Mouse (Mus musculus) liver, embryonic 11.5 days (tissue): ENCODE measurements around the gene Snx21. TPM values are rescaled to one million over a fixed set of nuclear protein-coding genes. Genes with fewer than 3 reads are reported as not detected.
"Not testable (repeated sequence)": the region's sequence is repeated elsewhere in the genome, so short reads cannot be mapped to it uniquely, and the experiment has no call there.

Experiments used
- ATAC-seq: fragments of 200-750 bp; cut with Nextera tagmentation; replicated peaks from 2 replicates; pipeline ENCODE4 v1.8.0; 2017; ENCODE audit warnings: moderate number of reproducible peaks, mild to moderate bottlenecking, moderate TSS enrichment, moderate library complexity; ENCODE audit not compliant: low FRiP score
- DNase-seq: peaks from one replicate; pipeline ENCODE4 v3.0.0-alpha.2; 2017; ENCODE audit warnings: low spot score
- H3K27ac ChIP-seq: fragments of 300-500 bp; sonication (generic); 2 replicates; pipeline ENCODE4 v1.5.1; 2014; ENCODE audit warnings: mild to moderate bottlenecking, low read depth, low read length, control low read depth
- H3K27me3 ChIP-seq: fragments of 300-500 bp; sonication (generic); replicated peaks from 2 replicates; pipeline ENCODE4 v1.6.1; 2014; ENCODE audit warnings: low read length, mixed read lengths; ENCODE audit not compliant: control insufficient read depth, insufficient read depth
- H3K36me3 ChIP-seq: fragments of 300-500 bp; sonication (generic); 2 replicates; pipeline ENCODE4 v1.6.1; 2014; ENCODE audit warnings: mild to moderate bottlenecking, low read length, moderate library complexity, mixed read lengths; ENCODE audit not compliant: control insufficient read depth, insufficient read depth
- H3K4me1 ChIP-seq: fragments of 300-500 bp; sonication (generic); replicated peaks from 2 replicates; pipeline ENCODE4 v1.6.1; 2014; ENCODE audit warnings: low read length, mixed read lengths; ENCODE audit not compliant: control insufficient read depth, insufficient read depth
- H3K4me2 ChIP-seq: fragments of 300-500 bp; sonication (generic); 2 replicates; pipeline ENCODE4 v1.6.1; 2014; ENCODE audit warnings: mild to moderate bottlenecking, control low read depth, moderate library complexity
- H3K4me3 ChIP-seq: fragments of 300-500 bp; sonication (generic); 2 replicates; pipeline ENCODE4 v1.5.1; 2014; ENCODE audit warnings: low read depth, low read length, control low read depth
- H3K9ac ChIP-seq: fragments of 300-500 bp; sonication (generic); 2 replicates; pipeline ENCODE4 v1.6.1; 2014; ENCODE audit warnings: low read depth, low read length, control low read depth
- H3K9me3 ChIP-seq: fragments of 300-500 bp; sonication (generic); 2 replicates; pipeline ENCODE4 v1.6.1; 2016; ENCODE audit warnings: low read length, inconsistent platforms, mixed read lengths; ENCODE audit not compliant: control insufficient read depth
- WGBS: fragments of 180-500 bp; shearing (Covaris S2); extraction: QIAGEN DNeasy Blood & Tissue Kit; methylation state at CpG from one replicate; pipeline ENCODE4 v1.1.7; 2014; 5-methylcytosine and 5-hydroxymethylcytosine counted together
- polyA plus RNA-seq: library from polyadenylated mRNA; unstranded; fragments of >200 nt; fragmentation: Nextera tagmentation; extraction: Ambion mirVana; gene quantifications from 2 replicates; pipeline ENCODE4 v1.2.1, GENCODE M21; 2014

The Snx21 gene
- polyA plus RNA-seq, 1 experiment from 2014 or later, result 8.3 TPM

- ATAC-seq (no peak), DNase-seq (no peak)
- no peaks in the 10 kb centered on the region for H3K9me3 ChIP-seq
- no peak overlapping the region for H3K9ac ChIP-seq
- no peak overlapping the region for H3K4me2 ChIP-seq
- H3K27me3 ChIP-seq, result no peaks in the 10 kb centered on the region
- no peak overlapping the region for H3K27ac ChIP-seq
- peaks cover 29% of the 10 kb centered on the region for H3K36me3 ChIP-seq
- H3K4me3 ChIP-seq, result no peak overlapping the region
- 83% methylated on average over 3 of the region's 3 CpGs for WGBS
- H3K4me1 ChIP-seq, result 0 out of 2 replicates have a peak, but pooled peaks cover 3% of the 10 kb centered on the region
Observed at GRCm38 (mm10) chr2:164793236-164793635, 7.6 kb downstream of the Snx21 start.

DNA sequence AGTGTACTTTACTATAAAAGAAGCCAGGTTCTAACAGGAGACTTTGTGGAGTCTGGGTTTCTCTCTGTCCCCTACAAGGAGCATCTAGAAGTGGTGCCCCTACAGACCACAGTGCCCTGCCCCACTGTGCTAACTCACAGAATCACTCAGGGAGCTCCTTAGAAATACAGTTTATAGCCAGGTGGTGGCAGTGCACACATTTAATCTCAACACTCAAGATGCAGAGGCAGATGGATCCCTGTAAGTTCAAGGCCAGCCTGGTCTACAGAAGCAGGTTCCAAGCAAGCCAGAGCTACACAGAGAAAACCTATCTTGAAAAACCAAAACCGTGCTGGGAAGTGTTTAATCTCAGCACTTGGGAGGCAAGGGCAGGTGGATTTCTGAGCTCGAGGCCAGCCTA, 8.1 kb downstream of the Snx21 start:
- ATAC-seq (no peak), DNase-seq (no peak)
- Histone ChIP-seq H3K4me2 (no peak overlapping the region), H3K27me3 (no peaks in the 10 kb centered on the region), H3K4me1 (no peaks in the 10 kb centered on the region), H3K9ac (no peak overlapping the region), H3K27ac (no peak overlapping the region), H3K9me3 (no peaks in the 10 kb centered on the region), H3K4me3 (no peak overlapping the region), H3K36me3 (peaks cover 29% of the 10 kb centered on the region)
- 88% methylated on average over 2 of the region's 2 CpGs for WGBS

GRCm38 (mm10) chr2:164794293-164794692, 8.7 kb downstream of the Snx21 start:
- no peak overlapping the region for H3K27ac ChIP-seq
- H3K4me2 ChIP-seq, result no peak overlapping the region
- H3K27me3 ChIP-seq, result no peaks in the 10 kb centered on the region
- no peaks in the 10 kb centered on the region for H3K9me3 ChIP-seq
- H3K9ac ChIP-seq, result no peak overlapping the region
- no peak overlapping the region for H3K4me3 ChIP-seq
- no peaks in the 10 kb centered on the region for H3K4me1 ChIP-seq
- DNase-seq, result peak; percentile 60
- WGBS, result 32% methylated on average over 5 of the region's 5 CpGs
- ATAC-seq, result peak; percentile 71
- peaks cover 29% of the 10 kb centered on the region for H3K36me3 ChIP-seq

DNA sequence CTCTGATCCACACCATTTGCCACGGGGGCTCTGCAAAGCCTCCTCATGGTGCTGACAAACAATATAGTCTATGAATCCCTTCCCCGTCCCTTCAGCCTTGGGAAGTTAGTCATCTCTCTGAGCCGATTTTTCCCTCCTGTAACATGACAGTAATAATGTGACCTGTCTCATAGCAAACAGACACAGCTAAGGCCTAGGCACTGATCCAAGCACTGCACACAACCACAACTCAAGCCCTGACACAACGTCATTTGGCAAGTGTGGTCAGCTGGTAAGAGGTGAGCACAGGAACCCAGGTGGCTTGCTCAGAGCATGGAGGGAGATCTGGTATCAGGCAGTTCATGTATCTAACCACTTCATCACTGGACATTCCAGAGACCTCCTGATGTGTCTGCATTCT, 10.2 kb downstream of the Snx21 start:
- no peak overlapping the region for H3K4me3 ChIP-seq
- no peak overlapping the region for H3K27ac ChIP-seq
- 87% methylated on average over 4 of the region's 4 CpGs for WGBS
- H3K27me3 ChIP-seq, result no peaks in the 10 kb centered on the region
- peaks cover 37% of the 10 kb centered on the region for H3K36me3 ChIP-seq
- ATAC-seq, result no peak
- H3K4me1 ChIP-seq, result no peaks in the 10 kb centered on the region
- no peak for DNase-seq
- H3K4me2 ChIP-seq, result no peak overlapping the region
- no peak overlapping the region for H3K9ac ChIP-seq
- no peaks in the 10 kb centered on the region for H3K9me3 ChIP-seq

DNA sequence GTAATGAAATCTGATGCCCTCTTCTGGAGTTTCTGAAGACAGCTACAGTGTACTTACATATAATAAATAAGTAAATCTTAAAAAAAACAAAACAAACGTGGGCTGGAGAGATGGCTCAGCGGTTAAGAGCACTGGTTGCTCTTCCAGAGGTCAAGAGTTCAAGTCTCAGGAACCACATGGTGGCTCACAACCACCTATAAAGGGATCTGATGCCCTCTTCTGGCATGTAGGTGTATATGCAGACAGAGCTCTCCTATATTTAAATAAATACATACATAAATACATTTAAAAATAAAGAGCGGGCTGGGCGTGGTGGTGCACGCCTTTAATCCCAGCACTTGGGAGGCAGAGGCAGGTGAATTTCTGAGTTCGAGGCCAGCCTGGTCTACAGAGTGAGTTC, 12.9 kb downstream of the Snx21 start:
- not testable (repeated sequence) for H3K27ac ChIP-seq, H3K4me1 ChIP-seq, H3K4me2 ChIP-seq, H3K9me3 ChIP-seq, H3K4me3 ChIP-seq, ATAC-seq, DNase-seq, H3K9ac ChIP-seq, H3K27me3 ChIP-seq
- H3K36me3 ChIP-seq, result peaks cover 33% of the 10 kb centered on the region
- WGBS, result 83% methylated on average over 6 of the region's 6 CpGs

- ATAC-seq, result no peak
- H3K27me3 ChIP-seq, result no peaks in the 10 kb centered on the region
- no peak overlapping the region for H3K27ac ChIP-seq
- H3K4me3 ChIP-seq, result no peak overlapping the region
- no peak overlapping the region for H3K4me2 ChIP-seq
- peaks cover 25% of the 10 kb centered on the region for H3K36me3 ChIP-seq
- H3K9me3 ChIP-seq, result no peaks in the 10 kb centered on the region
- H3K9ac ChIP-seq, result no peak overlapping the region
- no peak for DNase-seq
- 87% methylated on average over 13 of the region's 13 CpGs for WGBS
- H3K4me1 ChIP-seq, result peaks cover 4% of the 10 kb centered on the region
Observed at GRCm38 (mm10) chr2:164800252-164801004, 14.8 kb downstream of the Snx21 start.

DNA sequence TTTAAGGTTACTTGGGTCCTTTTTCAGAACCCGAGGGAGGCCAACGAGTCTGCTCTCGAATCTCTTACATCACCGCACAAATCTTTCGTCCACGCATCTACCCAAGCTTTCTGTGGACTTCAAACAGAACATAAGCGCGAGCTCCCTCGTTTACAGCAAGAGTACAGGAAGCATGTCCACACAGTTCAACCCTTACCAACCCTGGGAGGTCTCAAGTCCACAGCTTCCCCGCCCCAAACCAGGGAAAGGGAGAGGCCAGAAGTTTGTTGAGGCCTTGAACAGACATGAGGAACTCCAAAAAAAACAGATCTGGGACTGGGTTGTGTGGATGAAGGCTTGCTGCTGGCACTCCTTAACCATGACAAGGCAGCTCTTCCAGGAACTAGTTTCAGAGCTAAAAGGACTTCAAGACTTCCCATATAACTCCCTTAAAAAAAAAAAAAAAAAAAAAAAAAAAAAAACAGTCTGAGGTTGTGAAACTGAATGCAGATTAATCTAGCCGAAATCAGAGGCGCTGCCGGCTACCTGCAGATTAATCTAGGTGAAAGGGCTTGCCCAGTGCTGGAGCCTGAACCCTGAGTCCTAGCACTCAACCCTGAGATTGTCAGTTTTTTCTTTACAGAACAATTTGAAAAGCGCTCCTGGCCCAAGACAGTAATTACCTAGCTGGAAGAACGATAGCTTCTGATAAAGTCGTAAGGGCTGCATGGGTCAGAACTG, 17.7 kb downstream of the Snx21 start:
- Histone ChIP-seq H3K9me3 (no peaks in the 10 kb centered on the region), H3K36me3 (peaks cover 12% of the 10 kb centered on the region), H3K4me1 (peaks cover 12% of the 10 kb centered on the region), H3K27me3 (no peaks in the 10 kb centered on the region), H3K4me2 (peak overlapping the region; percentile 66), H3K4me3 (peak overlapping the region; percentile 90), H3K9ac (peak overlapping the region; percentile 88), H3K27ac (no peak overlapping the region)
- no peak for ATAC-seq
- 90% methylated on average over 16 of the region's 16 CpGs for WGBS
- no peak for DNase-seq

GRCm38 (mm10) chr2:164803921-164804313, 18.3 kb downstream of the Snx21 start:
- Histone ChIP-seq H3K27me3 (no peaks in the 10 kb centered on the region), H3K9ac (peak overlapping the region; percentile 88), H3K27ac (no peak overlapping the region), H3K4me1 (peaks cover 12% of the 10 kb centered on the region), H3K36me3 (peaks cover 15% of the 10 kb centered on the region), H3K4me2 (peak overlapping the region; percentile 66), H3K9me3 (no peaks in the 10 kb centered on the region), H3K4me3 (peak overlapping the region; percentile 90)
- ATAC-seq (no peak), DNase-seq (no peak)
- WGBS, result 46% methylated on average over 1 of the region's 1 CpGs
